Mouse (Mus musculus): Measurements from ENCODE around the gene Tmem179. TPM values are rescaled to one million over a fixed set of nuclear protein-coding genes. Genes with fewer than 3 reads are reported as not detected.

The Tmem179 gene
- polyA plus RNA-seq, 2 experiments from 2014 or later: not detected

GRCm38 (mm10) chr12:112537233-112537632, 20.7 kb upstream of the Tmem179 start:
- ATAC-seq: no peak

- no peak for ATAC-seq
These were observed 17.2 kb upstream of the Tmem179 start for GRCm38 (mm10) chr12:112533758-112534157.

DNA sequence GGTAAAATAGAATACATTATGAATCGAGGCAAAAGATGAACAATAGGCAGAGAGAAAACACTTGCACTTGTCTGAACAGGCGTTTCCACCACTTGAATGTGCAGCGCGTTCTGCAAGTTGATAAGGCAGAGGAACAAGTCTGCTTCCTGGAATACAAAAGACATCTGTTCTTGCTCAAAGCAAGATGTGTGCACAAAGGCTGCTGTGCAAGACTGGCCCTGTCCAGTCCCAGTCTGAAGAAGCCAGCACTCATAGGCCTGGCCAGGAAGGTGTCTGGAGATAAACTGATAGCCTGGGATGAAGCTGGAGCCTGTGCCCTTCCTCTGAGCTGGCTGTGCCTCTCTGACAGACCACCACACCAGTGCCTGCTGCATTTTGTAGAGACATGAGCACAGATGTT, 1.6 kb upstream of the Tmem179 start:
- no peak for ATAC-seq

DNA sequence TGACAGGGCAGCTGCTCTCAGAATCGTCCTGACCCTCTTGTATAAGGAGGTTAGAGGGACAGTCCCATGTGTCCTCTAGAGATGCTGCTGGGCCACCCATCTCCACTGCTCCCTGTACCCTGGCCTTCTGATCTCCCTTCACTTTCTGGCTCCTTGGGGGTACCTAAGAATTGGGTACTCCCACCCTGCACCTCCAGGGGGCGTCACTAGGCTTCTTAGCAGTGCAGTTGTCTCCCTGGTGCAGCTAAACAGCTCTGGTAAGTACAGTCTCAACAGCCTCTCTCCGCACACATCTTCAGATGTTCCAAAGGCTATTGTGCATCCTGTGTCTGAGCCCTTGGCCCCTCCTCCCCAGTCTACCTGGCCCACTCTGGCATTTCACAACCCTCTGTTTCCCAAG, 1.6 kb downstream of the Tmem179 start:
- ATAC-seq: no peak

DNA sequence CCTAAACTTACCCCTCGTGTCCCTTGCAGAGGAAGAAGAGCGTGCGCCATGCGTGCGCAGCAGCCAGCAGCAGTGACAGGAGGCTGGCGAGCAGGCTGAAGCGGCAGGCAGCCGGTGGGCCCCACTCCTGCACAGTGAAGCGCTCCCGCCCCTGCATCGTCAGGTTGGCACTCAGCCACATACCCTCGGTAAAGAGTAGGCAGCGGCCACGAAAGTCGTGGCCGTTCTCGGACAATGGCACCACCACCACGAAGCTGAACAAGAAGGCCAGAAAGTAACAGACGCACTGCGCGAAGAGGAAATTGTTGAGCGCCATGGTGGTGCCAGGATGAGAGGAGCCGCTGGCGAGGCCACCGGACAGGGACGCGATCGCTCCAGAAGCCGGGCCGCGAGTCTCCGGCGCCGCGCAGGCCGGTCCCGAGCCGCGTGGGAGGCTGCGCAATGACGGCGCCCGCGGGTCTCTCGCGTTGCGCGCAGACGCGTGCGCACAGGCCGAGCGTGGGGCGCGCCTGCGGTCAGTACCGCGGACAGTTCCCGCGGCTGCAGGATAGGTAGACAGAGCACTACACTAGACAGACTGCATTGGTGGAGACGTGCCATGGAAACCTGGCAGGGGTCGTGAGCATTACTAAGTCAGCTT, 5.7 kb downstream of the Tmem179 start:
- ATAC-seq: no peak

DNA sequence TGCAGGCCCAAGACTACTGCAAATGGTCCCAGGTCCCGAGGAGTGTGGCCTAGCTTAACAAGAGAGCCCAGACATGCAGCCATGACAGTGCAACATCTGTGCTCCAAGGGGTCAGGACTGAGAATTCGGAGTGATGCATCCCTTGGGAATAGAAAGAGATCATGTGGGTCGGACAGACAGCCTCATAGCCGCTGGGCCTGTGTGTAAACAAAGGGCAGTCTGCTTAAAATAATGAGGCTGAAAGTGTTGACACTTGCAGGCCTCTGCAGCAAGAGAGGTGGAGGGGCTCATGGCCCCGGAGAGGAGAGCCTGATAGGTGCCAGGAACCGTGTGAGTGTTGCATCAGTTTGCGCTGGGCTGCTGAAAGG, 6.2 kb downstream of the Tmem179 start:
- no peak for ATAC-seq

DNA sequence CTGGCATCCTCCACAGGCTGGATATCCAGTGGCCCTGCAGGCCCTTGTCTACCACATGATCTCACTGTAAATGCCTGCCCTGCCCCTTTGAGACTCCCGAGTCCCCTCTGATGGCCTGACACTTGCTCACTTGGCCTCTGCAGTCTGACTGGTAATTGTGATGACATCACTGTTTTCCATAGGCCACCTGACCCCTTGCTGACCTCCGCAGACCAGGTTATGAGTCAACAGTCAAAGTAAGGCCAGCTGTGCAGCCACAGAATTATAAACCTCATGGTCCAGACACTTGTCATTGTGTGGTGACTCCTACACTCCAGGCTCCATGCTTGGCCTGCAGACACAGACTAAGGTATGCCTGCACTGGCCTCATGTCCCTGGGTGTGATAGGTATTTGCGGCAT, 8.6 kb downstream of the Tmem179 start:
- no peak for ATAC-seq

- ATAC-seq: no peak
These were observed 9.3 kb downstream of the Tmem179 start for GRCm38 (mm10) chr12:112507264-112507663.

DNA sequence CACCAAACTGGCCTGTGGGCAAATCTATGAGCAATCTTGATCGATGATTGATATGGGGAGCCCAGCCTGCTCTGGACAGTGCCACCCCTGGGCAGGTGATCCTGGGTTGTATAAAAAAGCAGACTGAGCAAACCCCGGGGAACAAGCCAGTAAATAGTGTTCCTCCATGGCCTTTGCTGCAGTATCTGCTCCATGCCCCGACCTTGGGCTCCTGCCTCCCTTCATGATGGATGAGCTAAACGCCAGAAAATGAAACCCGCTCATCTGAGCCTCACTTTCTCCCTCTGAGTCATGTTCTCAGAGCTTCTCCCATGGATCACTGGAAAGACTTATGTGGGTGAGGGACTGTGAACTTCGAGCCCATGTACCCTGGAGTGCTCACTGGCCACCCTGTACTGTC, 10.3 kb downstream of the Tmem179 start:
- no peak for ATAC-seq

DNA sequence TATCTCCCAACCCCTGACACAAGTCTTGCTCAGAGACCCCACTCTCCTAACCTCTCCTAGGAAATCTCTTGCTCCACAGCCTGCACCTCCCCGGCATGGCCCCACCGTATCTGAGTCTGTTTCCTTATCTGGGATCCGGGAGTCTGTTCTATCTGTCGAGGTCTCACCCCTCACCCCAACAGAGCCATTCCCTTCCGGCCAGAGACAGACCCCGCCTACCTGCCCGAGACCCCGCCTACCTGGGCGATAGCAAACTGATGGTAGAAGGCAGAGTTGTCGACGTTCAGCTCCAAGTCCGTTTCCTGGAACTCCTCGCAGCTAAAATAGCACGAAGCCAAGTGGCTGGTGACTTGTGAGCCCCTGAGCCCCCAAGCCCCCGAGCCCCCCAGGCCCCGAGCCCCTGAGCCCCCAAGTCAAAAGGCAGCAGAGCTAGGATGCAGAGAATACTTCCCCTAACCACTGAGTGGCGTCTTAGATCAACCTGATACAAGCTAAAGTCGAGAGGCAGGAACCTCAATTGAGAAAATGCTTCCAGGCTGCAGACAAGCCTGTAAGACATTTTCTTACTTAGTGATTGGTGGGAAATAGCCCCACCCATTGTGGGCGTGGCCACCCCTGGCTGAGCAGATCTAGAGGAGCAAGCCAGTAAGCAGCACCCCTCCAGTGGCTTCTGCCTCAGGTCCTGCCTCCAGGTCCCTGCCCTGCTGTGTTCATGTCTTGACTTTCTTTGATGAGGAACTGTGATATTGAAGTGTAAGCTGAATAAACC, 13.4 kb downstream of the Tmem179 start:
- no peak for ATAC-seq

GRCm38 (mm10) chr12:112498683-112499082, 17.9 kb downstream of the Tmem179 start:
- no peak for ATAC-seq

- no peak for ATAC-seq
These were observed 18.8 kb downstream of the Tmem179 start for GRCm38 (mm10) chr12:112497731-112498130.

DNA sequence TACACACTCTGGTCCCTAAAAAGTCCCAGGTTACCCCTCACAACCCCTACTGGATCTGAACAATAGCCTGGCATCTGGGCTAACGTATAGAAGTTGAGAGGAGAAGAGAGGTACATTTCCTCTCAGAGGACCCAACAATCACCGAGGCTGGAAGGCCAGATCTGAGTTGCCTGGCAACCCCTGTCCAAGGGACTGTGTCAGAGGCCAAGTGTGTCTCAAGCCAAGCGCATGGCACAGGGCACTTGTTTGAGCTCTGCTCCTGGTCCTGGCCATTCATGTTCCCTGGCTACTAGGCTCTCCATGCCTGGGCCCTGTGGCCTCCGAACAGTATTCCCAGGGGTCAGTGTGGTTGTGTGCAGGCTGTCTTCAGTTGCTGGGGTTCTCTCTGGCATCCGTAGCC, 20.4 kb downstream of the Tmem179 start:
- no peak for ATAC-seq

GRCm38 (mm10) chr12:112490444-112490939, 26.1 kb downstream of the Tmem179 start:
- ATAC-seq: no peak

GRCm38 (mm10) chr12:112489535-112489934, 27.0 kb downstream of the Tmem179 start:
- ATAC-seq: no peak

GRCm38 (mm10) chr12:112489134-112489533, 27.4 kb downstream of the Tmem179 start, which contains the start of gene A530016L24Rik:
Gene A530016L24Rik, plus strand, starts transcription at chr12:112489448.
- ATAC-seq: no peak

DNA sequence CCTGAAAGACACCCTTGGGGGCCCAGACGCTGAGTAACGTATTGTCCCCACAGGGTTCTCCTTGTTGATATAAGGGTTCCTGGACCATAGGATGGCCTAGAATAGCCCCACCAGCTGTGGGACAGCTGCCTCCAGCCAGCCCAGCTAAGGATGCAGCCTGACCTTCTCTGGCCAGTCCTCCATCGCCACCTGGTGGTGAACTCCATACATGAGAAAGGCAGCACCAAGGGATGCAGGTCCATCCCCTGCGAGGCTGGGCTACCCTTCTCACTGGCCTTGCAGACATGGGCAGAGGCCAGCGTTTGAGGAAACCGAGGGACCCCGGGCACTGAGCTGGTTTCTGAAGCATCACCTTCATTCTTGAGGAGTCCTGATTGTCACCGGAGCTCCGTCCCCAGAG, 42.8 kb downstream of the Tmem179 start:
- ATAC-seq: no peak

GRCm38 (mm10) chr12:112470216-112470615, 46.3 kb downstream of the Tmem179 start:
- ATAC-seq: no peak

DNA sequence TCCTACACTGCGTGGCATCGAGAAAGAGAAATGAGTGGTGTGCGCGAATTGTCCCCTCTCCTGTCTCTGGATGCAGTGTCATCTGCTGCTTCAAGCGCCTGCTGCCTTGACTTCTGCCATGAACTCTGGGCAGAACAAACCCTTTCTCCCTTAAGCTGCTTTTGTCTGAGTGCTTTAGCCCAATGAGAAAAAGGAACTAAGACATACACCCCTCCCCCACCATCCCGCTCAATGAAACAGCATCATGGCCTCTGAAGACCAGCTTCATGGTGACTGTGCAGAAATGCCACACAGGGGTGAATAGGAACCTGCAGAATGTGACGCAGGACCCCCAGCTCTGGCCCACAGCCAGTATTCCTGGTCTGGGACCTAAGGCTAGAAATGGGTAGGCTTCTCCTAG, 47.2 kb downstream of the Tmem179 start:
- ATAC-seq: no peak

- ATAC-seq: no peak
These were observed 49.2 kb downstream of the Tmem179 start for GRCm38 (mm10) chr12:112467387-112467786.

DNA sequence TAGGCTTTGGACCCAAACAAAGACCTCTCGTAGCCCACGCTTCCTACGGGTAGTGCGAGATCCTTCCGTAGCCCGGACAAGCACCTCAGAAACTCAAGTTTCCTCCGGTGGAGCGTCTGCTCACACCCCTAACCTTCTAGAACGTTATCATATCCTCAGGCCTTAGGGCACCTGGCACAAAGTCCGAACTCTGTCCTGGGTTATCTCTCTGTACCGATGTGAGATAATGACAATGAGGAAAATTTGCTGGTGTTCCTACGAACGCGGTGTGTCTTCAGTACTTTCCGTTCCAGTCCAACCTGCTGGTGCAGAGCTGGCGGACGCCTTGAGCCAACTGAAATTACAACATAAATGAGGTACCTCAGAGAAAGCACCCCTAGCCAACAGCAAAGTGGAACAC, 50.6 kb downstream of the Tmem179 start:
- ATAC-seq: no peak

DNA sequence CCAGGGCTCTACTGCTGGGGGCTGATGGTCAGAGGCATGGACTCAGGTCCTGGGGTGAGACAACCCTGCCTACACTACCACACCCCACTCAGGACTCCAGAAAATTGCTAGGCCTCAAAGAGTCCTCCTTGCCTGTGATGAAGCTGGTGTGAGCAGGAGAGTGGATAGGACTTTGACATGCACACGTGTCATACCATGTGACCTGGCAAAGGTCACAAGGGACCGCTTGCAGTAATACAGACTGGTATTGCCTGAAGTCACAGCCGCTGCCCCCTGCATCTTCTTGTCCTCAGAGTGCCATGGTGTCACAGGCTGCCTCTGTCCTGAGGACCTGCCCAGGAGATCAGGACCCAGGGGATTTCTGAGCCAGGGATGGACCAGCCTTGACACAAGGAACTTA, 52.0 kb downstream of the Tmem179 start:
- no peak for ATAC-seq

DNA sequence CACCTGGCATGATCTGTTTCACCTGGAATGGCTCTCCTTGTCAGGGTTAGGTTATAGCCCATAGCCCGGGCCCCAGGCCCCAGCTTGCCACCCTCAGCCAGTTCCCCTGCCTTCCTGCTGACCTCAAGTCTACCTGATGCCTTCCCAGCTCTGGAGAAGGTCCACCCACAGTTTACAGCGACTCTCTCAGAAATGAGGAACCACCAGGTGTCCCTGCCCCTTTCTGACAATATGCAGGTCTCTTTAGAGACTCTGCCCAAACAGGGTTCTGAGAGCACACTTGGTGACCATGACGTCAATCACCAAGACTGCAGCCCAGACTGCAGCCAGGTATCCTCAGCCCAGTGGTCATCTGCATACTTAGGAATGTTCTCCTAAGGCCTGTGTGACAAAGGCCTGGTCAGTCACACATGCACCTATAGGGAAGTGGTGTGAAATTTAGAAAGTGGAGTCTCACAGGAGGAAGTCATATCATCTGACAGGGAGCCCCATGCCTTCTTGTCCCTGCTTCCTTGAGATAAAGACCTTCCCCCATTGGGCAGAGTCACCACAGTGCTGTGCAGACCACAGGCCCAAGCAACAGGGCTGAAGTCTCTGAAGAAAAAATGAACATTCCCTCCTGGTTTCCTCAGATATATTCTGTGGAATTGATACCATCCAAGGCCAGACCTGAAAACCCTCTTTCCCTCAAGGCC, 52.6 kb downstream of the Tmem179 start:
- no peak for ATAC-seq

GRCm38 (mm10) chr12:112463209-112463608, 53.3 kb downstream of the Tmem179 start:
- ATAC-seq: no peak
